Mouse (Mus musculus) MEL (cell line): ENCODE measurements at regions not wholly inside any gene's neighbourhood (a gene's known extent, or its start where the extent isn't known, plus 50 kb on each side); places are given as distances from the start of the nearest gene placed in this dataset.
A peak's percentile ranks its signal among the peaks of the same experiment; 100 is the strongest.

Experiments used
- DNase-seq: peaks from one replicate; pipeline ENCODE4 v3.0.0; 2011; ENCODE audit warnings: low read depth, low spot score
- H3K27ac ChIP-seq: 2 replicates; pipeline ENCODE4 v1.5.1; 2012; ENCODE audit warnings: low read depth, mild to moderate bottlenecking, control low read depth, low read length, moderate library complexity; ENCODE audit not compliant: control insufficient read depth
- H3K27me3 ChIP-seq, 2 experiments: fragments of 150-350 bp in 1 of 2; sonication (generic) in 1 of 2; 2 replicates each; pipeline ENCODE4 v1.6.1; 2012; ENCODE audit warnings: low read length in 2 of 2, mild to moderate bottlenecking in 2 of 2, improper control_type of control experiment in 1 of 2, moderate library complexity in 1 of 2; ENCODE audit not compliant: insufficient read depth in 2 of 2, control insufficient read depth in 1 of 2
- H3K36me3 ChIP-seq, 2 experiments: 2 replicates each; pipeline ENCODE4 v1.6.1; 2012 to 2014; ENCODE audit warnings: low read length in 2 of 2, improper control_type of control experiment in 1 of 2, inconsistent platforms in 1 of 2, mild to moderate bottlenecking in 1 of 2; ENCODE audit not compliant: insufficient read depth in 2 of 2, control insufficient read depth in 1 of 2
- H3K4me1 ChIP-seq, 2 experiments: fragments of 150-350 bp in 1 of 2; sonication (generic) in 1 of 2; 2 replicates each; pipeline ENCODE4 v1.6.1; 2012; ENCODE audit warnings: low read length in 2 of 2, improper control_type of control experiment in 1 of 2, mild to moderate bottlenecking in 1 of 2; ENCODE audit not compliant: insufficient read depth in 2 of 2, control insufficient read depth in 1 of 2
- H3K4me3 ChIP-seq, 2 experiments: fragments of 150-350 bp in 1 of 2; sonication (generic) in 1 of 2; 2 replicates each; pipeline ENCODE4 v1.5.1; 2012; ENCODE audit warnings: low read depth in 2 of 2, low read length in 2 of 2, mild to moderate bottlenecking in 2 of 2, moderate library complexity in 2 of 2, control low read depth in 1 of 2, improper control_type of control experiment in 1 of 2; ENCODE audit not compliant: control insufficient read depth in 1 of 2, insufficient read depth in 1 of 2
- H3K79me2 ChIP-seq: 2 replicates; pipeline ENCODE4 v1.6.1; 2012; ENCODE audit warnings: mild to moderate bottlenecking, low read length, moderate library complexity; ENCODE audit not compliant: control insufficient read depth, poor library complexity, insufficient read depth
- H3K9ac ChIP-seq: 2 replicates; pipeline ENCODE4 v1.6.1; 2012; ENCODE audit warnings: low read depth, mild to moderate bottlenecking, control low read depth, low read length, moderate library complexity; ENCODE audit not compliant: control insufficient read depth, poor library complexity, severe bottlenecking
- H3K9me3 ChIP-seq: fragments of 150-350 bp; sonication (generic); replicated peaks from 2 replicates; pipeline ENCODE4 v1.6.1; 2012; ENCODE audit warnings: mild to moderate bottlenecking, low read length, improper control_type of control experiment, moderate library complexity; ENCODE audit not compliant: insufficient read depth
- BHLHE40 ChIP-seq: IDR thresholded peaks from 2 replicates; pipeline ENCODE4 v1.6.1; 2012; ENCODE audit warnings: low read depth, mild to moderate bottlenecking, inconsistent platforms, low read length, improper control_type of control experiment, borderline replicate concordance
- CHD1 ChIP-seq: IDR thresholded peaks from 2 replicates; pipeline ENCODE4 v1.6.1; 2012; ENCODE audit warnings: low read depth, mild to moderate bottlenecking, inconsistent platforms, low read length, improper control_type of control experiment
- CHD2 ChIP-seq: IDR thresholded peaks from 2 replicates; pipeline ENCODE4 v1.6.1; 2011; ENCODE audit warnings: low read length, improper control_type of control experiment
- CTCF ChIP-seq, 3 experiments: IDR thresholded peaks in 2 of 3; conservative IDR thresholded peaks in 1 of 3; 2 replicates each; pipeline ENCODE4 v1.5.1; 2011 to 2012; ENCODE audit warnings: low read length in 3 of 3, low read depth in 2 of 3, mild to moderate bottlenecking in 2 of 3, improper control_type of control experiment in 1 of 3, inconsistent platforms in 1 of 3, mixed read lengths in 1 of 3, moderate library complexity in 1 of 3; ENCODE audit not compliant: control insufficient read depth in 1 of 3, insufficient read depth in 1 of 3, poor library complexity in 1 of 3, severe bottlenecking in 1 of 3
- ELF1 ChIP-seq: IDR thresholded peaks from 2 replicates; pipeline ENCODE4 v1.6.1; 2014; ENCODE audit warnings: low read depth, mild to moderate bottlenecking, inconsistent platforms, low read length, improper control_type of control experiment, moderate library complexity
- MAFK ChIP-seq: IDR thresholded peaks from 2 replicates; pipeline ENCODE4 v1.6.1; 2011; ENCODE audit warnings: low read depth, mild to moderate bottlenecking, low read length, improper control_type of control experiment, borderline replicate concordance
- MEF2A ChIP-seq: IDR thresholded peaks from 2 replicates; pipeline ENCODE4 v1.6.1; 2014; ENCODE audit warnings: low read depth, mild to moderate bottlenecking, inconsistent platforms, low read length, improper control_type of control experiment; ENCODE audit not compliant: poor library complexity, insufficient replicate concordance, severe bottlenecking; ENCODE audit errors: extremely low read depth
- POLR2A ChIP-seq, 2 experiments: IDR thresholded peaks; 2 replicates each; pipeline ENCODE4 v1.6.1; 2011 to 2012; ENCODE audit warnings: low read length in 2 of 2, mild to moderate bottlenecking in 2 of 2, control low read depth in 1 of 2, improper control_type of control experiment in 1 of 2, low read depth in 1 of 2, moderate library complexity in 1 of 2; ENCODE audit not compliant: control insufficient read depth in 1 of 2, insufficient read depth in 1 of 2, poor library complexity in 1 of 2
- ZNF384 ChIP-seq: IDR thresholded peaks from 2 replicates; pipeline ENCODE4 v1.6.1; 2012; ENCODE audit warnings: low read depth, mild to moderate bottlenecking, inconsistent platforms, low read length, improper control_type of control experiment

- Histone ChIP-seq H3K27ac (no peak overlapping the region), H3K9me3 (no peaks in the 10 kb centered on the region), H3K27me3 (no peaks in the 10 kb centered on the region), H3K36me3 (no peaks in the 10 kb centered on the region), H3K79me2 (no peaks in the 10 kb centered on the region), H3K9ac (no peak overlapping the region), H3K4me1 (no peaks in the 10 kb centered on the region), H3K4me3 (no peak overlapping the region)
- TF ChIP-seq ZNF384 (peak; percentile 90), CHD1 (no peak), CHD2 (no peak)
- peak; percentile 7 for DNase-seq
These were observed 94.8 kb upstream of the Grip1 start for GRCm38 (mm10) chr10:119358730-119359292.

DNA sequence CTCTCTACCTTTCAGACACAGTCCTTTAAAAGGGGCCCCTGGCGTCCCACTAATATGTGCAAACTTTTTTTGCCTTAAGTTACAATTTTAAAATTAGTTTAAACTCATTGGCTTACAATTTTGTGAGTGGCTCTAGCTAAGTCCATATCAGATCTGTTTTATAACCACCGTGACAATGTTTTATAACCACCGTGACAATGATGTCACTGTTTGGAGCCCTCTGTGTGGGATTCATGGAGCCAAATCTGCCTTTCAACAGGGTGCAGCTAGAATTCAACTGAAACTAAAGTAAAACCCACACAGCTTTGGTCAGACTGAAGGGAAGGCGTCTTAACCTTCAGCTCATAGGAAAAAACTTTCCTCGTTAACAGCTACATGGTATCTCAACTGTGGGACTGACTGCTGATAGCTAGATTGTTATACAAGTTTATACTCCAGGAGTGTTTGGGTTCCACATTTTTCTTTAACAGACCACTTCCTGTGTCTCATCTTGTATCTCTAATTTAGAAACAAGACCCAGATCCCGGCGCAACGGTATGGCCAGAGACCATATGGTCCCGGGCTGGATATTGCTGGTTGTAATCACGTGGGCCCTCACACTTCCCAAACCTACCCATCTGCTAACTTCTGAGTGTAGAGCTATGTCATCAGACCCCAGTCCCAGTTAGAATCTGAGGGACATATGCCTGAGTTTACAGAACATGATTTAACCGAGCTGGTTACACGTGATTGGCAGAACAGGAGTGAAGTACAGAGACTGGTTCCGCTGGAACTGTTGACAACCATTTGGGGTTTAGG lies 102.7 kb upstream of the Cand1 start:
- no peak for DNase-seq
- H3K9me3 ChIP-seq: no peaks in the 10 kb centered on the region
- H3K27ac ChIP-seq: no peak overlapping the region
- H3K4me1 ChIP-seq: no peaks in the 10 kb centered on the region
- no peak overlapping the region for H3K9ac ChIP-seq
- H3K36me3 ChIP-seq: no peaks in the 10 kb centered on the region
- H3K79me2 ChIP-seq: no peaks in the 10 kb centered on the region
- no peak for TF ChIP-seq CTCF (IDR thresholded peaks at IDR 0.05 in 2 of 3, conservative IDR thresholded peaks at IDR 0.05 in 1 of 3; ENCODE audit: control insufficient read depth in 1 of 3, insufficient read depth in 1 of 3, low read depth in 2 of 3, low read length in 3 of 3, poor library complexity in 1 of 3, severe bottlenecking in 1 of 3)
- TF ChIP-seq MAFK: no peak
- TF ChIP-seq MEF2A: no peak
- no peak for TF ChIP-seq BHLHE40
- no peak for TF ChIP-seq ELF1
- no peak overlapping the region for H3K4me3 ChIP-seq
- no peaks in the 10 kb centered on the region for H3K27me3 ChIP-seq

DNA sequence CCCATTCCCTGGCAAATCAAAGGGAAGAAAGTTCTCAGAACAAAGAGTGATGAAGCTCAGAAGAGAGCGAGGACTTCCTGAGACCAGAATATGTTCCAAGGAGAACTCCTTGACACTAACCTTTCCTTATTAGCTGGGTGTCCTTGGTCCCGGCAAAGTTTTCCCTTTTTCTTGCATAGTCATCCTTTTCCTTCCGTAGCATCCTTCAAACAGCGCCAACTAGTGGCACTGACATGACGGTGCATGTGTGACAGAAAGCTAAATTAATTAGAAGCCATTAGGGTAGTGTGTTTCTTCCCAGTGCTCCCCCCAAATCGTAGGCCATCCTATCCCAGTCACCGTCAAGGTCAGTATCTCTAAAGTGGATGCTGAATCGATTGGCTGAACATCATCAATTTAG lies 100.5 kb upstream of the Cand1 start:
- Histone ChIP-seq H3K9ac (no peak overlapping the region), H3K27ac (no peak overlapping the region), H3K27me3 (no peaks in the 10 kb centered on the region), H3K4me1 (no peaks in the 10 kb centered on the region), H3K79me2 (no peaks in the 10 kb centered on the region), H3K9me3 (no peaks in the 10 kb centered on the region)
- TF ChIP-seq POLR2A (IDR thresholded peaks at IDR 0.05; ENCODE audit: control insufficient read depth in 1 of 2, insufficient read depth in 1 of 2, low read depth in 1 of 2, low read length in 2 of 2, poor library complexity in 1 of 2) (no peak), CTCF (IDR thresholded peaks at IDR 0.05 in 2 of 3, conservative IDR thresholded peaks at IDR 0.05 in 1 of 3; ENCODE audit: control insufficient read depth in 1 of 3, insufficient read depth in 1 of 3, low read depth in 2 of 3, low read length in 3 of 3, poor library complexity in 1 of 3, severe bottlenecking in 1 of 3) (peak; percentile 34 to 71 (median 46))
- TF ChIP-seq, all 39 proteins: peak for 1
- no peaks in the 10 kb centered on the region for H3K36me3 ChIP-seq
- peak; percentile 6 for DNase-seq
- H3K4me3 ChIP-seq: no peak overlapping the region
